Mouse (Mus musculus) embryonic fibroblast, embryonic 13.5 days (primary cell): Measurements from ENCODE around the gene Cped1.
A peak's percentile ranks its signal among the peaks of the same experiment; 100 is the strongest.

ENCODE experiments used
- CTCF ChIP-seq: IDR thresholded peaks from 2 replicates; pipeline ENCODE4 v1.5.1; 2011; ENCODE audit warnings: mild to moderate bottlenecking, control low read depth, low read length, moderate library complexity, borderline replicate concordance; ENCODE audit not compliant: insufficient read depth
- POLR2A ChIP-seq: IDR thresholded peaks from 2 replicates; pipeline ENCODE4 v1.6.1; 2011; ENCODE audit warnings: low read depth, mild to moderate bottlenecking, control low read depth, low read length, moderate library complexity

DNA sequence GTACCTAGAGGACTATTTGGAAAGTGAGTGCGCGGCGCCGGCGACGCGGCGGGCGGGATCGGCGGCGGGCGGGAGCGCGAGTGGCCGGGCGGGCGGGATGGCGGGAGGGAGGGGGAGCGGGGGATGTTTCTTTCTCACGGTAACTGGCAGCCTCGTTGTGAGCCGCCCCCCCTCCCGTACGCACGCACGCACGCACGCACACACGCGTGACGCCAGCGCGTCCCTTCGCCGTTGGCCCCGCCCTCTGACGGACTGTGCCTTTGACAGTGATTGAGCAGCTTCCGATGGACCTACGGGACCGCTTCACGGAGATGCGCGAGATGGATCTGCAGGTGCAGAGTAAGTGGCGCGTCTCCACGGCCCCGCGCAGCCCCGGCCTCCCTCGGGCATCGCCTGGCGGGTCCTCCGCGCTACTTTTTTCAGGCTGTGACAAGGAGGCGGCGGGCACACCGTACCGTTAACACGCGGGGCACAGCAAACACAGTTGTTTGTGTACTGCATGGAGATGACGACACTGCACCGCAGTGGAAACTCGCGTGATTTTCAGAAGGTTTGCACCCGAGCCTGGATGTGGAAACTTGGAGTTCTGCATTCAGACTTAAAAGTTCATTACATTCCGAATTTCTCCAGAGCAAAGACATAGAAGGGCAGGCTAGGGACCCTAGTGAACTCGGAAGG, 35.8 kb upstream of the Cped1 start:
- peak; percentile 69 for TF ChIP-seq POLR2A
- TF ChIP-seq CTCF = no peak
